Mouse (Mus musculus): ENCODE data around the gene Ttc9b.
A peak's percentile ranks its signal among the peaks of the same experiment; 100 is the strongest.
"Not testable (repeated sequence)": the region's sequence is repeated elsewhere in the genome, so short reads cannot be mapped to it uniquely, and the experiment has no call there.

Gene Ttc9b

GRCm38 (mm10) chr7:27653681-27654437, at the start of gene Ttc9b:
Gene Ttc9b, plus strand, starts transcription at chr7:27653915.
- peak; percentile 57 to 70 for DNase-seq

DNA sequence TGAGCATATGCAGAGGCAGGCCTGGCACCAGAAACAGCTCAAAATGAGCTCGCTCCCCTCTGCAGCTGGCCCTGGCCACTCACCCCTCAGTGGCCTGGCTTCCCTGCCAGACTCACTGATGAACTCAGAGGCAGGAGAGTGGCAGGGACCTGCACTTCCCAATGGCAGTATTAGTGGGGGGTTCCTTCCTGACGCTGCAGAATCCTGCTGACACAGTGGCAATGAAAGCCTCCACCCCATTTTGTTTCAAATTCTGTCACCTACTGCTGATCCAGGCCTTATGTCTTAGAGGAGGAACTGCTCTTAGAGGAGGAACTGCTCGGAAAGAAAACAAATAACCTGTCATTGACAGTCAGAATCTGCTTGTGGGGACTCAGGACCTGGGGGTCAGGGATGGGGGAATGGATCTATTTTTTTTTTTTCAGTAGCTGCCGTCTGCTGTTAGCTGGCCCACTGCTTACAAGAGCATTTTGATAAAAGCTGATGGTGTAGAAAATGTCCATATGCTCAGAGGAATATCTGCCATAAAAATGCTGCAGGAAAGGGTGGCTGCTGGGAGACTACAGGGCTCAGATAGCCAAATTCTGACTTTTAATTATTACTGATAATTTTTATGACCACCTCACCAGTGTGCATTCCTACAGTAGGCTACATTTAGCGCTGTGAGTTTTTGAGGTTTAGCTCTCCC, 48.9 kb upstream of the Ttc9b start:
- no peak for DNase-seq

- DNase-seq, result no peak
Measured at GRCm38 (mm10) chr7:27605499-27606285, 48.0 kb upstream of the Ttc9b start.

DNA sequence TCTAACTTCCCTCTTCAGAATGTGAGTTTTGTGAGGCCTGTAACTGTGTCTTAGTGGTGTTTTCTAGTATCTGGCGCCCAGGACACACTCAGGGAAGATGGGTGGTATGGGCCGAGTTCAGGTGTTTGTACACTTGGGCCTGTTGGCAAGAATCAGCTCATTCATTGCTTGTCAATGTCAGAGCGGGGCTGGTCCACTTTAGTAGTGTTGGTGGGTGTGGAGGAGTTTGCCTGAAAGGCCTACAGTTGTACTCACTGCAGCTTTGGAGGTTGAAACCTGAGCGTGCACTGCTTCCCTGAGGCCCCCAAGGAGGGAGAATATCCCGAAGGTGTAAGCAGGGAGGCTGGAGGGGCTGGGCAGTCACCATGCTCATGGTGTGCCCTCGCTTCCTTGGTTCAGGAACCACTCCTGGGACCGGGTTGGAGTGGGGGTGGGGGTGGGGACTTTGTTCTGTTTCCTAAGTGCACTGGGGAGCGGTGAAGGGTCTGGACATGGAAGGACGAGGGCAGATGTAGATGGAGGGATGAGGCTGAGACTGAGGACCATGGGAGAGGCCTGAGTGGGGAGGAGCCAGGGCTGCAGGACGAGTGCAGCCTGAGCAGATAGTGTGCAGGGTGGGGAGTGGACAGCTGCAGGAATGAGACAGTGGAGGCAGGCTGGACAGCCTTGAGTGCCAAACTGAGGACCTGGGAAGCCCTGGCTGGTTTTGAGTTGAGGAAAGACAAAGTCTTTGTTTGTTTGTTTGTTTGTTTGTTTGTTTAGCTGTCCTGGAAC, 47.0 kb upstream of the Ttc9b start:
- no peak for DNase-seq

DNA sequence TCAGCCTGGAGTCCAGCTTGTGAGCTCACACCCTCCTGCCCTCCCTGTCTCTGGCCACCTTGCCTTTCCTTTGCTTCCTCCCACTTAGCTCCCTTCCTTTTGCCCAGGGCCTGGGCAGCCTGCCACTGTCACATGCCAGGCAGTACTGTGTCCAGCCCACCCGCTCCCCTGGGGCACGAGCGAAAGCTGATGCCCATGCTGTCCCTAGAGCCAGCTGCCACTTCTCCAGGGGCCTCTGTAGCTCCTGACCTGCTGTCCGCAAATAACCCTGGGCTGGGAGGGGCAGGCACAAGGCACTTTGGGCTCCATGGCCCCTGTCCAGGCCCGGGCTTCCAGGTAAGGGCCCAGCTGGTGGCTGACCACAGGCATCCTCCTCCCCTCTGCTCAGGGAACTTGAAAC, 46.1 kb upstream of the Ttc9b start:
- no peak for DNase-seq

DNA sequence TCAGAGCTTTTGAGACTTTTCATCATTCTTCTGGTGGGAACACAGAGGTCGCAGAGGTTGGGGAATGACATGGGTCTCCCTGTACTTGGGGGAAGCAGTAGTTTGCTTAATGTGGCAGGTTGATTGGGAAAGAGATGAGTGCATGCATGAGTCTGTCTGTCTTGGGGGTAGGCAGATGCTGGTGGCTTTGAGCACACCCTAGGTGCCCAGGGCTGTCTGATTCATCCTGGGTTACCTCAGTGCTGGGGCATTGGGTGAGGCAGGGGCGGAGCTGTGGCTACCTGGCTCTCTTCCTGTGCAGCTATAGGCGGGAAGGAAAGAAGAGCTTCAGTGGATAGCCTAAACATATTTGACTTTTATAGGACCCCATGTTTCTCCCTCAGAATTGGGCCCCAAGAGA, 45.6 kb upstream of the Ttc9b start:
- DNase-seq, result no peak

DNA sequence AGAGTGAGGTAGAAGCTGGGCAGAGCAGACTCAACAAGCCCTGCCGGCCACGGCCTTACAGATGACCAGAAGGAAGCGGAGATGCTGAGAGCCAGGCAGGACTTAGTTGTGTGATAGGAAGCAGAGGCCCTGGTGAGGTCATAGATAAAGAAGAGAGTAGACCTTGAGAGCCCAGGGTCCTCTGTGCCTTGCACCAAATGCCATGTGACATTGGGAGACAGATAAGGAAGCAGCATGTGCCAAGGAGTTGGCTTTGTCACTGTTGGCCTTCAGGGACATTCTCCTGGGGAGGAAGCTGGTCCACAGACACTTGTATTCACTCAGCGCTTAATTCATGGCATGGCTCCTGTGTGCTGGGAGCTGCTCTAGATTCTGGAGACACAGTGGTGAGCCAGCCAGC, 44.4 kb upstream of the Ttc9b start:
- no peak for DNase-seq

- no peak for DNase-seq
Measured at GRCm38 (mm10) chr7:27609688-27610087, 44.0 kb upstream of the Ttc9b start.

DNA sequence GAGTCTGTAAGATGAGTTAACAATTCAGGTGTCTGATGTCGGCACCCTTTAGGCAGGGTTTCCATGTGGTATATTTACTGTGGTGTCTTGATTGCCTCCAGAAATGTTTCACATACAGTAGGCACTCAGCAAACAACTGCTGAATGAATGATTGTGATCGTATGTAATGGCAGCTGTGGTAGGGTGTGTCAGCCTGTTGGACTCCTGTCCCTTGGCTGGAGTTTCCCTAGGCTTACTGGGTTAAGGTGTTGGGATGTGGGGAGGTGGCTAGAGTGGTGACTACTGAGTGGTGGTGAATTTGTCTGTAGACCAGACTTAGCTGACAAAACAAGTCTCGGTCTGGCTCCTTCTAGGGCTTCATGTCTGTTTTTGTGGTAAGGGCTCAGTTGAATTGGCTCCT, 43.3 kb upstream of the Ttc9b start:
- no peak for DNase-seq

GRCm38 (mm10) chr7:27610871-27611270, 42.8 kb upstream of the Ttc9b start:
- no peak for DNase-seq

GRCm38 (mm10) chr7:27612940-27613339, 40.8 kb upstream of the Ttc9b start:
- DNase-seq, result no peak

GRCm38 (mm10) chr7:27613751-27614499, 39.8 kb upstream of the Ttc9b start:
- DNase-seq, result no peak

GRCm38 (mm10) chr7:27621028-27621427, 32.7 kb upstream of the Ttc9b start:
- DNase-seq, result no peak

DNA sequence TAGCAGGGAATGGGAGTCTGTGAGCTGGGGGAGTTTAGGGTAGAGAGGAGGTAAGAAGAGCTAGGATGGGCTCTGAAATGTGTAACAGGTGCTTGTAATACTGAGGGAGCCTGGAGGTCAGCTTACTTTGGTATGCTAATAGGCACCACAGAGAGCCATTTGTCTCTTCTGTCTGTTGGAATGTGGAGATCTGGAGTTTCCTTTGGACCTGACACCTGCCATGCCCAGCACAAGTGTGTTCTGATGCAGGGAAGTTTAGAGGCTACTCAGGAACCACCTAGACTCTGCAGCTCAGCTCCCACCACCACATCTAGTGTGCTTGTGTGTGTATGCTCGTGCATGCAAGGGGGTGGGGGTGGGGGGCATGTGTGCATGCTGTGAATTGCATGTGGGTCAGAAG, 31.5 kb upstream of the Ttc9b start:
- no peak for DNase-seq

GRCm38 (mm10) chr7:27624967-27625366, 28.7 kb upstream of the Ttc9b start:
- no peak for DNase-seq

GRCm38 (mm10) chr7:27627707-27628106, 26.0 kb upstream of the Ttc9b start:
- DNase-seq, result no peak

- no peak for DNase-seq
Measured at GRCm38 (mm10) chr7:27628190-27628589, 25.5 kb upstream of the Ttc9b start.

DNA sequence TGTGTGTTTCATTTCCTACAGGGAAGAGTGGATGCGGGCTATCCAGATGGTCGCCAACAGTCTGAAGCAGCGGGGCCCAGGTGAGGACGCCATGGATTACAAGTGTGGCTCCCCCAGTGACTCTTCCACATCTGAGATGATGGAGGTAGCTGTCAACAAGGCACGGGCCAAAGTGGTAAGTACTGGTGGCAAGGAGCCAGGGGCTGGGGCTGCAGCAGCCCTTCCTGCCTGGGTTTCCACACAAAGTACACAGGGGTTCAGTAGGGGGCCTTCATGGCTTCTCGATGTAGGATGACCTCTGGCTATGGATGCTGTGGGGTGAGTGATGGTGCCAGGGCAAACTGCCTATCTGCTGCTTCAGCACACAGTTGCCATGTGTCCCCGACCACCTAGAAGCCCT, 24.9 kb upstream of the Ttc9b start:
- not testable (repeated sequence) for DNase-seq

GRCm38 (mm10) chr7:27631439-27631838, 22.3 kb upstream of the Ttc9b start:
- DNase-seq, result no peak

- DNase-seq, result no peak
Measured at GRCm38 (mm10) chr7:27633166-27633565, 20.5 kb upstream of the Ttc9b start.

GRCm38 (mm10) chr7:27634691-27635090, 19.0 kb upstream of the Ttc9b start:
- DNase-seq, result no peak

DNA sequence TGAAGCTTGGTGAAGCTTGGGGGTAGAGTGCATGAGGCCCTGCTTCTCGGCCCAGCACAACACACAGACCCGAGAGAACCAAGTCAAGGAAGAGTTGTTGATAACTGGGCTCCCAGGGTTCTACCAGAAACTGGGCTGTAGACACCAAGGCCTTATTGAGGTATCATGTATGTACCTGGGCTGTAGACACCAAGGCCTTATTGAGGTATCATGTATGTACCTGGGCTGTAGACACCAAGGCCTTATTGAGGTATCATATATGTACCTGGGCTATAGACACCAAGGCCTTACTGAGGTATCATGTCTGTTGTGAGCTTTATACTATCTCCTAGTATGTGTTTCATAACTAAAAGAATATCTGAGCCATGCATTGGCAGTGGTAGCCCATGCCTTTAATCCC, 18.6 kb upstream of the Ttc9b start:
- not testable (repeated sequence) for DNase-seq

Data from thymus, postnatal 36 days (tissue).